Mouse (Mus musculus) heart, adult 2 months (tissue): ENCODE results near the gene Flnb.

Source experiments
- CTCF ChIP-seq: fragments of 200-600 bp; IDR thresholded peaks from 2 replicates; pipeline ENCODE4 v1.8.1; 2022; ENCODE audit warnings: antibody characterized with exemption, mild to moderate bottlenecking, moderate library complexity
- POLR2A ChIP-seq: fragments of 200-500 bp; IDR thresholded peaks from 2 replicates; pipeline ENCODE4 v1.6.1; 2011; ENCODE audit warnings: mild to moderate bottlenecking, low read depth, low read length, control low read depth; ENCODE audit not compliant: insufficient read depth

DNA sequence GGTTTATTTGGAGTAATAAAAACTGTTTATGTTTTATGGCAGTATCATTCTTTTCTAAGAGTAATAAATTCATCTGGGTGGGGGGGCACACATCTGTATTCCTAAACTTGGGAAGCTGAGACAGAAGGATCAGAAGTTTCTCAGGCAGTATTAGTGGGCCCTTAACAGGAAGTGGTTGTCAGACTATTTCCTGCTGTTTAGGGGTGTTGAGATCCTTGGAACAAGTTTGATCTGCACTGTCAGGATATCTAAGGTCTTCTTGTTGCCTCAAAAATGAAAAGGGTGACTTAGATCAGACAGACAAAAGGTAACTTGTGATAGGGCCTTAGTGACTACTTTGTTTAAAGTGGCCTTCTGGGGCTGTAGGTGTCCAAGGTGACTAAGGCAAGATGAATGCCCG, 160.4 kb downstream of the Flnb start:
- no peak for TF ChIP-seq CTCF
- no peak for TF ChIP-seq POLR2A
